Comparison of ENCODE assay signal across 8 mouse cellular contexts in genomic region chr7:141221249-141222125, GRCm38 (mm10). TPM values are rescaled to one million over a fixed set of nuclear protein-coding genes. Genes with fewer than 3 reads are reported as not detected.
DNase-seq lines count a peak whose midpoint lies in the region; ATAC-seq and TF ChIP-seq lines count a peak whose summit lies in the region.

No protein-coding gene starts in this region.

- H3K4me2 ChIP-seq in embryonic facial prominence, embryonic 15.5 days (replicated peaks): peak overlapping the region; percentile 90
- peak overlapping the region; percentile 95 for H3K4me2 ChIP-seq in kidney, embryonic 14.5 days (replicated peaks; ENCODE audit: low read depth, low read length)
- H3K4me2 ChIP-seq in limb, embryonic 15.5 days: peak overlapping the region; percentile 82

- no peak; the same call in 1 of the 2 replicates for TF ChIP-seq POLR2A in bone marrow, adult 2 months (IDR thresholded peaks at IDR 0.05; ENCODE audit: borderline replicate concordance, control insufficient read depth, low read depth, low read length)

- H3K36me3 ChIP-seq in embryonic facial prominence, embryonic 15.5 days: peaks cover 4% of the 10 kb centered on the region; the same call in 1 of the 2 replicates
- peaks cover 12% of the 10 kb centered on the region; the same call in 1 of the 2 replicates for H3K36me3 ChIP-seq in kidney, embryonic 14.5 days (ENCODE audit: control insufficient read depth, insufficient read depth, low read length)
- peaks cover 12% of the 10 kb centered on the region; the same call in 1 of the 2 replicates for H3K36me3 ChIP-seq in limb, embryonic 15.5 days

- H3K27ac ChIP-seq in bone marrow, adult 2 months (ENCODE audit: control insufficient read depth, insufficient read depth, low read depth, low read length, poor library complexity): peak overlapping the region; percentile 26
- peak overlapping the region; percentile 90 for H3K27ac ChIP-seq in embryonic facial prominence, embryonic 15.5 days (replicated peaks)
- H3K27ac ChIP-seq in kidney, embryonic 14.5 days (ENCODE audit: low read depth, low read length): peak overlapping the region; percentile 83
- H3K27ac ChIP-seq in limb, embryonic 15.5 days: peak overlapping the region; percentile 90

- peaks cover 4% of the 10 kb centered on the region; the same call in 1 of the 2 replicates for H3K4me1 ChIP-seq in bone marrow, adult 2 months (ENCODE audit: control insufficient read depth, insufficient read depth, low read length)
- peaks cover 46% of the 10 kb centered on the region for H3K4me1 ChIP-seq in embryonic facial prominence, embryonic 15.5 days
- H3K4me1 ChIP-seq in kidney, embryonic 14.5 days (ENCODE audit: control insufficient read depth, insufficient read depth, low read length): peaks cover 27% of the 10 kb centered on the region
- H3K4me1 ChIP-seq in limb, embryonic 15.5 days: peaks cover 55% of the 10 kb centered on the region

- no peaks in the 10 kb centered on the region for H3K9me3 ChIP-seq in embryonic facial prominence, embryonic 15.5 days (replicated peaks)
- H3K9me3 ChIP-seq in kidney, embryonic 14.5 days (ENCODE audit: control insufficient read depth, low read length): no peaks in the 10 kb centered on the region
- H3K9me3 ChIP-seq in limb, embryonic 15.5 days: no peaks in the 10 kb centered on the region

- H3K27me3 ChIP-seq in embryonic facial prominence, embryonic 15.5 days: no peaks in the 10 kb centered on the region
- H3K27me3 ChIP-seq in kidney, embryonic 14.5 days (ENCODE audit: control insufficient read depth, insufficient read depth, low read length): no peaks in the 10 kb centered on the region
- no peaks in the 10 kb centered on the region for H3K27me3 ChIP-seq in limb, embryonic 15.5 days

- peak; percentile 98 for ATAC-seq in embryonic facial prominence, embryonic 15.5 days (ENCODE audit: insufficient number of reproducible peaks, low FRiP score, low TSS enrichment, low read depth)
- peak; percentile 97 for ATAC-seq in kidney, embryonic 14.5 days (ENCODE audit: low FRiP score, low TSS enrichment)
- ATAC-seq in limb, embryonic 15.5 days (ENCODE audit: insufficient number of reproducible peaks, low FRiP score, low TSS enrichment, low read depth): peak; percentile 97

- TF ChIP-seq CTCF in bone marrow, adult 2 months (IDR thresholded peaks at IDR 0.05; ENCODE audit: control insufficient read depth, insufficient read depth, low read length): no peak

- peak; percentile 99 for DNase-seq in 416B (ENCODE audit: low read depth)
- DNase-seq in heart, adult 9 months (ENCODE audit: low spot score in 2 of 2): peak; percentile 96 to 97
- peak; percentile 70 to 81 for DNase-seq in monocyte, adult 2 months (ENCODE audit: low read depth in 1 of 2, low spot score in 2 of 2)
- peak; percentile 94 to 97 for DNase-seq in spleen, postnatal 36 days (ENCODE audit: low spot score in 2 of 2)

- WGBS in bone marrow, adult 2 months: 19% methylated on average over 44 of the region's 44 CpGs
- WGBS in embryonic facial prominence, embryonic 15.5 days: 3% methylated on average over 44 of the region's 44 CpGs
- 4% methylated on average over 40 of the region's 44 CpGs for WGBS in kidney, embryonic 14.5 days
- 3% methylated on average over 44 of the region's 44 CpGs for WGBS in limb, embryonic 15.5 days

- H3K4me3 ChIP-seq in bone marrow, adult 2 months (replicated peaks; ENCODE audit: control insufficient read depth, low read depth, low read length): peak overlapping the region; percentile 48
- peak overlapping the region; percentile 64 for H3K4me3 ChIP-seq in embryonic facial prominence, embryonic 15.5 days (replicated peaks)
- peak overlapping the region; percentile 52 for H3K4me3 ChIP-seq in kidney, embryonic 14.5 days (ENCODE audit: low read length)
- peak overlapping the region; percentile 67 for H3K4me3 ChIP-seq in limb, embryonic 15.5 days

- peak overlapping the region; percentile 62 for H3K9ac ChIP-seq in embryonic facial prominence, embryonic 15.5 days
- peak overlapping the region; percentile 74 for H3K9ac ChIP-seq in kidney, embryonic 14.5 days (ENCODE audit: low read depth, low read length)
- peak overlapping the region; percentile 74 for H3K9ac ChIP-seq in limb, embryonic 15.5 days

RNA-seq across cellular contexts. Expression of gene Rassf7, which starts 5.8 kb away (rescaled TPM):
- polyA plus RNA-seq in bone marrow, adult 2 months (2011; ENCODE audit: insufficient read depth, insufficient read length, low replicate concordance, missing spikeins): 10.1 and 17.9 TPM in 2 replicates
- polyA plus RNA-seq in embryonic facial prominence, embryonic 15.5 days (2015; fragmentation: Nextera tagmentation; extraction: Ambion mirVana): 55.3 and 56.3 TPM in 2 replicates
- polyA plus RNA-seq in kidney, embryonic 14.5 days (2014; fragmentation: Nextera tagmentation; extraction: Ambion mirVana): 52.0 and 52.9 TPM in 2 replicates
- 56.1 and 58.6 TPM in 2 replicates for polyA plus RNA-seq in limb, embryonic 15.5 days (2015; fragmentation: Nextera tagmentation; extraction: Ambion mirVana)

RNA-seq across cellular contexts. Expression of gene Phrf1, which starts 7.1 kb away (rescaled TPM):
- 76.7 and 130 TPM in 2 replicates for polyA plus RNA-seq in bone marrow, adult 2 months (2011; ENCODE audit: insufficient read depth, insufficient read length, low replicate concordance, missing spikeins)
- polyA plus RNA-seq in embryonic facial prominence, embryonic 15.5 days (2015; fragmentation: Nextera tagmentation; extraction: Ambion mirVana): 68.7 and 73.2 TPM in 2 replicates
- 48.5 and 82.6 TPM in 2 replicates for polyA plus RNA-seq in kidney, embryonic 14.5 days (2014; fragmentation: Nextera tagmentation; extraction: Ambion mirVana)
- 64.3 and 68.9 TPM in 2 replicates for polyA plus RNA-seq in limb, embryonic 15.5 days (2015; fragmentation: Nextera tagmentation; extraction: Ambion mirVana)

RNA-seq across cellular contexts. Expression of gene Lmntd2, which starts 7.6 kb away (rescaled TPM):
- polyA plus RNA-seq in bone marrow, adult 2 months (2011; ENCODE audit: insufficient read depth, insufficient read length, low replicate concordance, missing spikeins): 0.47 and 1.9 TPM in 2 replicates
- polyA plus RNA-seq in embryonic facial prominence, embryonic 15.5 days (2015; fragmentation: Nextera tagmentation; extraction: Ambion mirVana): 2.3 and 3.6 TPM in 2 replicates
- polyA plus RNA-seq in kidney, embryonic 14.5 days (2014; fragmentation: Nextera tagmentation; extraction: Ambion mirVana): 3.3 and 3.4 TPM in 2 replicates
- 1.7 and 2.2 TPM in 2 replicates for polyA plus RNA-seq in limb, embryonic 15.5 days (2015; fragmentation: Nextera tagmentation; extraction: Ambion mirVana)

RNA-seq across cellular contexts. Expression of gene Lrrc56, which starts 27.5 kb away (rescaled TPM):
- 2.2 and 3.1 TPM in 2 replicates for polyA plus RNA-seq in bone marrow, adult 2 months (2011; ENCODE audit: insufficient read depth, insufficient read length, low replicate concordance, missing spikeins)
- 11.2 and 14.7 TPM in 2 replicates for polyA plus RNA-seq in embryonic facial prominence, embryonic 15.5 days (2015; fragmentation: Nextera tagmentation; extraction: Ambion mirVana)
- polyA plus RNA-seq in kidney, embryonic 14.5 days (2014; fragmentation: Nextera tagmentation; extraction: Ambion mirVana): 6.7 and 9.5 TPM in 2 replicates
- polyA plus RNA-seq in limb, embryonic 15.5 days (2015; fragmentation: Nextera tagmentation; extraction: Ambion mirVana): 8.0 and 9.0 TPM in 2 replicates

RNA-seq across cellular contexts. Expression of gene Hras, which starts 27.7 kb away (rescaled TPM):
- polyA plus RNA-seq in bone marrow, adult 2 months (2011; ENCODE audit: insufficient read depth, insufficient read length, low replicate concordance, missing spikeins): 108 and 168 TPM in 2 replicates
- 180 and 183 TPM in 2 replicates for polyA plus RNA-seq in embryonic facial prominence, embryonic 15.5 days (2015; fragmentation: Nextera tagmentation; extraction: Ambion mirVana)
- polyA plus RNA-seq in kidney, embryonic 14.5 days (2014; fragmentation: Nextera tagmentation; extraction: Ambion mirVana): 97.2 and 97.8 TPM in 2 replicates
- 164 and 165 TPM in 2 replicates for polyA plus RNA-seq in limb, embryonic 15.5 days (2015; fragmentation: Nextera tagmentation; extraction: Ambion mirVana)

Comparison
In these comparisons a context has a peak if more than half of its experiments do, and no peak if none do; other contexts are left out.
1. Peak in every context shown above with its lines: DNase-seq, ATAC-seq, H3K4me3 ChIP-seq and H3K27ac ChIP-seq.
2. H3K27ac ChIP-seq: peak in every context shown above with its lines; median percentile 90 in embryonic facial prominence, embryonic 15.5 days; 90 in limb, embryonic 15.5 days; 83 in kidney, embryonic 14.5 days; 26 in bone marrow, adult 2 months.